Mouse (Mus musculus): ENCODE data around the gene Eif3a. TPM values are rescaled to one million over a fixed set of nuclear protein-coding genes. Genes with fewer than 3 reads are reported as not detected.

Gene Eif3a
- polyA plus RNA-seq, 1 experiment from 2014 or later = 178 TPM

GRCm38 (mm10) chr19:60787465-60788150, 2.9 kb downstream of the Eif3a start:
- no peak overlapping the region for H3K4me2 ChIP-seq (ENCODE audit: low read depth, low read length, severe bottlenecking)
- no peaks in the 10 kb centered on the region for H3K27me3 ChIP-seq (ENCODE audit: control insufficient read depth, insufficient read depth, low read length)
- H3K27ac ChIP-seq (ENCODE audit: low read depth, low read length) = no peak overlapping the region
- WGBS = 69% methylated on average over 2 of the region's 2 CpGs
- H3K4me1 ChIP-seq (replicated peaks; ENCODE audit: control insufficient read depth, insufficient read depth, low read length) = no peaks in the 10 kb centered on the region; the same call in 1 of the 2 replicates
- no peaks in the 10 kb centered on the region for H3K36me3 ChIP-seq (ENCODE audit: control insufficient read depth, insufficient read depth, low read length)
- no peak overlapping the region for H3K4me3 ChIP-seq (ENCODE audit: low read depth, low read length)
- DNase-seq (ENCODE audit: low spot score) (no peak), ATAC-seq (replicated peaks; ENCODE audit: low FRiP score) (no peak)
- no peak overlapping the region for H3K9ac ChIP-seq (ENCODE audit: low read length)
- no peaks in the 10 kb centered on the region for H3K9me3 ChIP-seq (ENCODE audit: control insufficient read depth, low read length)

- Histone ChIP-seq H3K9ac (ENCODE audit: low read length) (no peak overlapping the region), H3K9me3 (ENCODE audit: control insufficient read depth, low read length) (no peaks in the 10 kb centered on the region), H3K27me3 (ENCODE audit: control insufficient read depth, insufficient read depth, low read length) (no peaks in the 10 kb centered on the region), H3K36me3 (ENCODE audit: control insufficient read depth, insufficient read depth, low read length) (peaks cover 3% of the 10 kb centered on the region; the same call in 1 of the 2 replicates), H3K4me3 (ENCODE audit: low read depth, low read length) (no peak overlapping the region), H3K27ac (ENCODE audit: low read depth, low read length) (no peak overlapping the region), H3K4me2 (ENCODE audit: low read depth, low read length, severe bottlenecking) (no peak overlapping the region), H3K4me1 (replicated peaks; ENCODE audit: control insufficient read depth, insufficient read depth, low read length) (no peaks in the 10 kb centered on the region; the same call in 1 of the 2 replicates)
- WGBS = 73% methylated on average over 1 of the region's 1 CpGs
- ATAC-seq (replicated peaks; ENCODE audit: low FRiP score) = no peak
- DNase-seq (ENCODE audit: low spot score) = no peak
Observed at GRCm38 (mm10) chr19:60784712-60785111, 5.7 kb downstream of the Eif3a start.

- peaks cover 6% of the 10 kb centered on the region; the same call in 1 of the 2 replicates for H3K36me3 ChIP-seq (ENCODE audit: control insufficient read depth, insufficient read depth, low read length)
- 89% methylated on average over 3 of the region's 3 CpGs for WGBS
- DNase-seq (ENCODE audit: low spot score) = no peak
Observed at GRCm38 (mm10) chr19:60782034-60782433, 8.4 kb downstream of the Eif3a start.

GRCm38 (mm10) chr19:60773366-60773765, 17.1 kb downstream of the Eif3a start:
- Histone ChIP-seq H3K4me1 (replicated peaks; ENCODE audit: control insufficient read depth, insufficient read depth, low read length) (no peaks in the 10 kb centered on the region), H3K9me3 (ENCODE audit: control insufficient read depth, low read length) (no peaks in the 10 kb centered on the region), H3K36me3 (ENCODE audit: control insufficient read depth, insufficient read depth, low read length) (peaks cover 26% of the 10 kb centered on the region), H3K4me3 (ENCODE audit: low read depth, low read length) (no peak overlapping the region), H3K4me2 (ENCODE audit: low read depth, low read length, severe bottlenecking) (no peak overlapping the region), H3K27ac (ENCODE audit: low read depth, low read length) (no peak overlapping the region), H3K27me3 (ENCODE audit: control insufficient read depth, insufficient read depth, low read length) (no peaks in the 10 kb centered on the region), H3K9ac (ENCODE audit: low read length) (no peak overlapping the region)
- ATAC-seq (replicated peaks; ENCODE audit: low FRiP score) = no peak
- 95% methylated on average over 6 of the region's 6 CpGs for WGBS
- DNase-seq (ENCODE audit: low spot score) = no peak

More at GRCm38 (mm10) chr19:60782034-60782433, 8.4 kb downstream of the Eif3a start:
- no peaks in the 10 kb centered on the region for H3K9me3 ChIP-seq (ENCODE audit: control insufficient read depth, low read length)
- no peak overlapping the region for H3K27ac ChIP-seq (ENCODE audit: low read depth, low read length)
- H3K4me2 ChIP-seq (ENCODE audit: low read depth, low read length, severe bottlenecking) = no peak overlapping the region
- H3K27me3 ChIP-seq (ENCODE audit: control insufficient read depth, insufficient read depth, low read length) = no peaks in the 10 kb centered on the region
- no peaks in the 10 kb centered on the region for H3K4me1 ChIP-seq (replicated peaks; ENCODE audit: control insufficient read depth, insufficient read depth, low read length)
- H3K4me3 ChIP-seq (ENCODE audit: low read depth, low read length) = no peak overlapping the region
- no peak for ATAC-seq (replicated peaks; ENCODE audit: low FRiP score)
- H3K9ac ChIP-seq (ENCODE audit: low read length) = no peak overlapping the region

- no peaks in the 10 kb centered on the region; the same call in 1 of the 2 replicates for H3K4me1 ChIP-seq (replicated peaks; ENCODE audit: control insufficient read depth, insufficient read depth, low read length)
- no peak overlapping the region for H3K27ac ChIP-seq (ENCODE audit: low read depth, low read length)
- peaks cover 3% of the 10 kb centered on the region; the same call in 1 of the 2 replicates for H3K27me3 ChIP-seq (ENCODE audit: control insufficient read depth, insufficient read depth, low read length)
- no peak overlapping the region for H3K4me3 ChIP-seq (ENCODE audit: low read depth, low read length)
- H3K9ac ChIP-seq (ENCODE audit: low read length) = no peak overlapping the region
- DNase-seq (ENCODE audit: low spot score) (no peak), ATAC-seq (replicated peaks; ENCODE audit: low FRiP score) (no peak)
- WGBS = 79% methylated on average over 4 of the region's 4 CpGs
- H3K4me2 ChIP-seq (ENCODE audit: low read depth, low read length, severe bottlenecking) = no peak overlapping the region
- no peaks in the 10 kb centered on the region for H3K9me3 ChIP-seq (ENCODE audit: control insufficient read depth, low read length)
- H3K36me3 ChIP-seq (ENCODE audit: control insufficient read depth, insufficient read depth, low read length) = peaks cover 8% of the 10 kb centered on the region
Observed at GRCm38 (mm10) chr19:60758896-60759835, 31.3 kb downstream of the Eif3a start.

- H3K9me3 ChIP-seq (ENCODE audit: control insufficient read depth, low read length) = no peaks in the 10 kb centered on the region
- H3K4me3 ChIP-seq (ENCODE audit: low read depth, low read length) = peak overlapping the region; percentile 74
- peak overlapping the region; percentile 67 for H3K9ac ChIP-seq (ENCODE audit: low read length)
- H3K4me2 ChIP-seq (ENCODE audit: low read depth, low read length, severe bottlenecking) = peak overlapping the region; percentile 100
- no peak overlapping the region for H3K27ac ChIP-seq (ENCODE audit: low read depth, low read length)
- H3K4me1 ChIP-seq (replicated peaks; ENCODE audit: control insufficient read depth, insufficient read depth, low read length) = no peaks in the 10 kb centered on the region; the same call in 1 of the 2 replicates
- no peak for ATAC-seq (replicated peaks; ENCODE audit: low FRiP score)
- H3K36me3 ChIP-seq (ENCODE audit: control insufficient read depth, insufficient read depth, low read length) = no peaks in the 10 kb centered on the region; the same call in 1 of the 2 replicates
- DNase-seq (ENCODE audit: low spot score) = no peak
- 6% methylated on average over 25 of the region's 25 CpGs for WGBS
- peaks cover 3% of the 10 kb centered on the region; the same call in 1 of the 2 replicates for H3K27me3 ChIP-seq (ENCODE audit: control insufficient read depth, insufficient read depth, low read length)
Observed at GRCm38 (mm10) chr19:60757099-60757785, 33.2 kb downstream of the Eif3a start.

- Histone ChIP-seq H3K27me3 (ENCODE audit: control insufficient read depth, insufficient read depth, low read length) (peaks cover 3% of the 10 kb centered on the region; the same call in 1 of the 2 replicates), H3K9ac (ENCODE audit: low read length) (peak overlapping the region; percentile 67), H3K9me3 (ENCODE audit: control insufficient read depth, low read length) (no peaks in the 10 kb centered on the region), H3K4me3 (ENCODE audit: low read depth, low read length) (peak overlapping the region; percentile 74), H3K27ac (ENCODE audit: low read depth, low read length) (peak overlapping the region; percentile 59), H3K4me1 (replicated peaks; ENCODE audit: control insufficient read depth, insufficient read depth, low read length) (no peaks in the 10 kb centered on the region; the same call in 1 of the 2 replicates), H3K36me3 (ENCODE audit: control insufficient read depth, insufficient read depth, low read length) (no peaks in the 10 kb centered on the region; the same call in 1 of the 2 replicates), H3K4me2 (ENCODE audit: low read depth, low read length, severe bottlenecking) (peak overlapping the region; percentile 100)
- under 1% methylated on average over 101 of the region's 115 CpGs for WGBS
- DNase-seq (ENCODE audit: low spot score) (peak; percentile 81), ATAC-seq (replicated peaks; ENCODE audit: low FRiP score) (peak; percentile 68)
Observed at GRCm38 (mm10) chr19:60756192-60757098, 34.0 kb downstream of the Eif3a start.
